Mouse (Mus musculus) midbrain, embryonic 15.5 days (tissue): ENCODE results near the gene C2cd4c. TPM values are rescaled to one million over a fixed set of nuclear protein-coding genes. Genes with fewer than 3 reads are reported as not detected.

ENCODE experiments used
- ATAC-seq: fragments of 200-750 bp; cut with Nextera tagmentation; replicated peaks from 2 replicates; pipeline ENCODE4 v1.8.0; 2017; ENCODE audit warnings: moderate TSS enrichment
- H3K27ac ChIP-seq: fragments of 300-500 bp; sonication (generic); 2 replicates; pipeline ENCODE4 v1.5.1; 2015; ENCODE audit warnings: mild to moderate bottlenecking, inconsistent platforms
- H3K27me3 ChIP-seq: fragments of 300-500 bp; sonication (generic); replicated peaks from 2 replicates; pipeline ENCODE4 v1.6.1; 2015; ENCODE audit warnings: inconsistent platforms
- H3K36me3 ChIP-seq: fragments of 300-500 bp; sonication (generic); replicated peaks from 2 replicates; pipeline ENCODE4 v1.6.1; 2015; ENCODE audit warnings: inconsistent platforms
- H3K4me1 ChIP-seq: fragments of 300-500 bp; sonication (generic); 2 replicates; pipeline ENCODE4 v1.6.1; 2015; ENCODE audit warnings: inconsistent platforms
- H3K4me2 ChIP-seq: fragments of 300-500 bp; sonication (generic); 2 replicates; pipeline ENCODE4 v1.6.1; 2015; ENCODE audit warnings: inconsistent platforms, mild to moderate bottlenecking, moderate library complexity
- H3K4me3 ChIP-seq: fragments of 300-500 bp; sonication (generic); 2 replicates; pipeline ENCODE4 v1.5.1; 2015; ENCODE audit warnings: mild to moderate bottlenecking, inconsistent platforms
- H3K9ac ChIP-seq: fragments of 300-500 bp; sonication (generic); 2 replicates; pipeline ENCODE4 v1.6.1; 2015; ENCODE audit warnings: mild to moderate bottlenecking, inconsistent platforms
- H3K9me3 ChIP-seq: fragments of 300-500 bp; sonication (generic); 2 replicates; pipeline ENCODE4 v1.6.1; 2016; ENCODE audit warnings: inconsistent platforms
- WGBS: fragments of 180-500 bp; shearing (Covaris S2); methylation state at CpG from one replicate; pipeline ENCODE4 v1.1.7; 2015; ENCODE audit warnings: mixed read lengths; 5-methylcytosine and 5-hydroxymethylcytosine counted together
- polyA plus RNA-seq: library from polyadenylated mRNA; unstranded; fragments of >200 nt; fragmentation: Nextera tagmentation; extraction: Ambion mirVana; gene quantifications from 2 replicates; pipeline ENCODE4 v1.2.1, GENCODE M21; 2015

The C2cd4c gene
- polyA plus RNA-seq, 1 experiment from 2014 or later: 0.49 TPM

DNA sequence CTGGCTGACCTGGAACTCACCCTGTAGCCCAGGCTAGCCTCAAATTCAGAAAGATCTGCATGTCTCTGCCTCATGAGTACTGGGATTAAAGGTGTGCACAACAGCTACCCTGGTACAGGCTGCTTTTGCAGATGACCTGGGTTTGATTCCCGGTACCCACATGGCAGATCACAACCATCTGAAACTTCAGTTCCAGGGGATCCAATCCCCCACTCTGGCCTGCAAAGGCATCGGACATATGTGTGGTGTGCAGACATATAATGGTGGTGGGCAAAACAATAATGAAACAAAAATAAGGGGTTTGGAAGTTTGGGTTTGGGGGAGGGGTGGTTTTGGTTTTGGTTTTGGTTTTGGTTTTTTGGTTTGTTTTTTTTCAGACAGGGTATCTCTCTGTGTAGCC is 42.5 kb downstream of the C2cd4c start:
- 92% methylated on average over 2 of the region's 2 CpGs for WGBS
- Histone ChIP-seq H3K4me2 (no peak overlapping the region), H3K27me3 (no peaks in the 10 kb centered on the region), H3K4me3 (no peak overlapping the region), H3K4me1 (no peaks in the 10 kb centered on the region), H3K9me3 (no peaks in the 10 kb centered on the region), H3K27ac (no peak overlapping the region), H3K9ac (no peak overlapping the region), H3K36me3 (no peaks in the 10 kb centered on the region)
- ATAC-seq: no peak

DNA sequence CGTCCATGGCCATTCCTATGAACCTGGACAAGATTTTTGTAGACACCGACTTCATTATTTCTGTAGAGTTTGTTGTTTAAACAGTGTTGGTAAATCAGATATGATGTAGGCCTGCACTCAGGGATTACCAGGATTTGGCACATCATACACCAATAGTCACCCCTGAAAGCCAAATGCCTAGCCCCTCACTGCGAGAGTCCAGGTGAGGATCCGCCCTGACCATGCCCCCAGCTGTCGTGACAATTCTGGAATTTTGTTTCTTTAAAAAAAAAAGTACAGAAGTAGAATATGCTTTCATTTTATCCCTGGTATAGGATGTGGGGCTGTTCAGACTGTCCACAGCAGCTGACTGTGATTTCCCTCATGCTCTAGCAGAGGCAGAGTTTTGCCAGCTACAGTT is 43.9 kb downstream of the C2cd4c start:
- Histone ChIP-seq H3K9me3 (peaks cover 1% of the 10 kb centered on the region; the same call in 1 of the 2 replicates), H3K4me3 (no peak overlapping the region), H3K27me3 (no peaks in the 10 kb centered on the region), H3K4me2 (no peak overlapping the region), H3K27ac (no peak overlapping the region), H3K4me1 (no peaks in the 10 kb centered on the region), H3K9ac (no peak overlapping the region), H3K36me3 (no peaks in the 10 kb centered on the region)
- no peak for ATAC-seq
- WGBS: 92% methylated on average over 5 of the region's 5 CpGs

DNA sequence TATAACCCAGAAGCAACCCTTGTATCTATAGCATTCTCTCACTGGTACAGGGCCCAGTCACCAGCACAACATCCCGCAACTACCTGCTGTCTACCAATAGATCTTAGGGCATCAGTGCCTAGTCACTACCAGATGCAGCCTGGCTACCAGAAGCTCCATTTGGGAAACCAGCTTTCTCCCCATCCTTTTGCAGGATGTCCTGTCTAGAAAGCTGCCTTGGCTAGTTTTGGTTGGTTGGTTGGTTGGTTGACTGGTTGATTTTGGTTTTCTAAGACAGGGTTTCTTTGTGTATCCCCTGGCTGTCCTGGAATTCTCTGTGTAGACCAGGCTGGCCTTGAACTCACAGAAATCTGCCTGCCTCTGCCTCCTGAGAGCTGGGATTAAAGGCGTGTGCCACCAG is 54.1 kb downstream of the C2cd4c start:
- Histone ChIP-seq H3K9ac (no peak overlapping the region), H3K4me2 (no peak overlapping the region), H3K9me3 (peaks cover 5% of the 10 kb centered on the region; the same call in 1 of the 2 replicates), H3K4me1 (peaks cover 7% of the 10 kb centered on the region), H3K36me3 (no peaks in the 10 kb centered on the region), H3K27ac (no peak overlapping the region), H3K27me3 (no peaks in the 10 kb centered on the region), H3K4me3 (no peak overlapping the region)
- no peak for ATAC-seq
- 88% methylated on average over 2 of the region's 2 CpGs for WGBS

GRCm38 (mm10) chr10:79557496-79557895 is 56.3 kb downstream of the C2cd4c start:
- no peak overlapping the region for H3K9ac ChIP-seq

GRCm38 (mm10) chr10:79556951-79557350 is 56.9 kb downstream of the C2cd4c start:
- H3K27me3 ChIP-seq: no peaks in the 10 kb centered on the region
- no peak for ATAC-seq

More at GRCm38 (mm10) chr10:79557496-79557895, 56.3 kb downstream of the C2cd4c start:
- Histone ChIP-seq H3K4me1 (peaks cover 24% of the 10 kb centered on the region), H3K36me3 (no peaks in the 10 kb centered on the region), H3K27me3 (no peaks in the 10 kb centered on the region), H3K4me3 (no peak overlapping the region), H3K27ac (no peak overlapping the region), H3K9me3 (no peaks in the 10 kb centered on the region), H3K4me2 (no peak overlapping the region)
- no peak for ATAC-seq
- 97% methylated on average over 5 of the region's 5 CpGs for WGBS

More at GRCm38 (mm10) chr10:79556951-79557350, 56.9 kb downstream of the C2cd4c start:
- H3K9me3 ChIP-seq: no peaks in the 10 kb centered on the region
- H3K9ac ChIP-seq: no peak overlapping the region
- H3K4me2 ChIP-seq: no peak overlapping the region
- H3K36me3 ChIP-seq: no peaks in the 10 kb centered on the region
- H3K4me3 ChIP-seq: no peak overlapping the region
- H3K27ac ChIP-seq: no peak overlapping the region
- WGBS: 94% methylated on average over 5 of the region's 5 CpGs
- H3K4me1 ChIP-seq: peaks cover 25% of the 10 kb centered on the region

Other genes starting within 250 kb of the C2cd4c start
- 0.08 TPM in 1 of 2 replicates, not detected in the other for gene Vmn2r83, start 145.3 kb downstream of the C2cd4c start, polyA plus RNA-seq
- 16.9 and 19.7 TPM in 2 replicates for gene Plpp2, start 80.2 kb downstream of the C2cd4c start, polyA plus RNA-seq
- gene Mier2, start 58.8 kb downstream of the C2cd4c start, polyA plus RNA-seq: 70.4 and 72.5 TPM in 2 replicates
- not detected in 2 replicates for gene Theg, start 26.7 kb downstream of the C2cd4c start, polyA plus RNA-seq
- gene Shc2, start 23.9 kb upstream of the C2cd4c start, polyA plus RNA-seq: 27.9 and 30.1 TPM in 2 replicates
- 0.41 and 0.44 TPM in 2 replicates for gene Odf3l2, start 31.7 kb upstream of the C2cd4c start, polyA plus RNA-seq
- gene Madcam1, start 50.5 kb upstream of the C2cd4c start, polyA plus RNA-seq: 0.79 and 1.1 TPM in 2 replicates
- gene Tpgs1, start 55.3 kb upstream of the C2cd4c start, polyA plus RNA-seq: 99.8 and 105 TPM in 2 replicates
- gene Cdc34, start 68.2 kb upstream of the C2cd4c start, polyA plus RNA-seq: 88.8 and 91.6 TPM in 2 replicates
- 1.7 and 2.2 TPM in 2 replicates for gene Gzmm, start 75.0 kb upstream of the C2cd4c start, polyA plus RNA-seq
- gene Bsg, start 90.5 kb upstream of the C2cd4c start, polyA plus RNA-seq: 819 and 876 TPM in 2 replicates
- 1.3 and 1.7 TPM in 2 replicates for gene Hcn2, start 102.6 kb upstream of the C2cd4c start, polyA plus RNA-seq
- 48.3 and 50.6 TPM in 2 replicates for gene Polrmt, start 132.6 kb upstream of the C2cd4c start, polyA plus RNA-seq
- 1.4 and 1.6 TPM in 2 replicates for gene Fgf22, start 141.1 kb upstream of the C2cd4c start, polyA plus RNA-seq
- gene Rnf126, start 152.9 kb upstream of the C2cd4c start, polyA plus RNA-seq: 109 and 117 TPM in 2 replicates
- gene Fstl3, start 163.2 kb upstream of the C2cd4c start, polyA plus RNA-seq: 1.9 and 2.0 TPM in 2 replicates
- gene Prss57, start 176.9 kb upstream of the C2cd4c start, polyA plus RNA-seq: 0.17 TPM in 1 of 2 replicates, not detected in the other
- gene Palm, start 179.5 kb upstream of the C2cd4c start, polyA plus RNA-seq: 337 and 348 TPM in 2 replicates
- 0.23 and 0.85 TPM in 2 replicates for gene Misp, start 207.0 kb upstream of the C2cd4c start, polyA plus RNA-seq
- 72.7 and 79.4 TPM in 2 replicates for gene Ptbp1, start 240.4 kb upstream of the C2cd4c start, polyA plus RNA-seq